In the genomic region with DNA sequence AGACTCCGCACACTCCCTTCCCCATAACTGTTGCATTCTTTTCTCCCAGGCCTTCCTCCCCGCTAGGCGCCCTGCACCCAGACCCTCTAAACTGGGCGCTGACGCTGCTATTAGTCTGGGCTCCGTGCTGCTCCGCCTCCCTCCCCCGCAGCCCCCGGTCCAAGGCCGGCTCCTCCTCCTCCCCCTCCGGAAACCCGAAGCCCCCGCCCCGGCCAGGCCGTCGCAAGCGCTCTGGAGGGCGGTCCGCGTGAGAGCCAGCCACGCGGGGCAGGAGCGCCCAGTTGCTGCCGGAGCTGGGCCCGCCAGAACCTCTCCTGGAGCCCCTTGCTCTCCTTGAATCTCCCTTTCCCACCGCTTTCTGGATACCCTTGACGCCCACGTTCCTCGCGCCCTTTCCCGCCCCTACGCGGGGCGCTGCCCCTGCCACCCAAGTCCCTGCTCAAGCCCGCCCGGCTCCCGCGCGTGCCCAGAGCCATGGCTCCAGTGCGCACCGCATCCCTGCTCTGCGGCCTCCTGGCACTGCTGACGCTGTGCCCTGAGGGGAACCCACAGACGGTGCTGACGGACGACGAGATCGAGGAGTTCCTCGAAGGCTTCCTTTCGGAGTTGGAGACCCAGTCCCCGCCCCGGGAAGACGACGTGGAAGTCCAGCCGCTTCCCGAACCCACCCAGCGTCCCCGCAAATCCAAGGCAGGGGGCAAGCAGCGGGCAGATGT, we compare ENCODE assay signal across 9 mouse cellular contexts. TPM values are rescaled to one million over a fixed set of nuclear protein-coding genes. Genes with fewer than 3 reads are reported as not detected.
DNase-seq lines count a peak whose midpoint lies in the region; ATAC-seq and TF ChIP-seq lines count a peak whose summit lies in the region.
"Had no signal": no experiment of that assay in that cellular context is flagged by ENCODE, and none has a peak within 500 bp of the region (broad histone marks: within the 10 kb centered on the region; RNA-seq: fewer than 3 reads in every experiment).

Gene Aebp1, plus strand, starts transcription at position 270 of the 716 bp plus-strand sequence.

- DNase-seq in layer of hippocampus, postnatal 10 days (ENCODE audit: low spot score in 2 of 2) = peak; percentile 32 to 46
- no peak for DNase-seq in layer of hippocampus, adult 18-20 months (ENCODE audit: low spot score in 2 of 2)
- DNase-seq in lung, adult 2 months = peak; percentile 22
- peak; percentile 85 for DNase-seq in ovary, postnatal 36 days (ENCODE audit: low spot score)
- DNase-seq in cerebellum, postnatal 4 days (ENCODE audit: low spot score in 2 of 2) = no peak

- 2% methylated on average over 58 of the region's 59 CpGs for WGBS in embryonic facial prominence, embryonic 13.5 days
- 1% methylated on average over 58 of the region's 59 CpGs for WGBS in heart, embryonic 13.5 days
- under 1% methylated on average over 59 of the region's 59 CpGs for WGBS in kidney, embryonic 15.5 days
- whole genome bisulfite sequencing in lung, adult 2 months = 2% methylated on average over 58 of the region's 59 CpGs

- peaks cover 29% of the 10 kb centered on the region for H3K4me1 ChIP-seq in embryonic facial prominence, embryonic 13.5 days
- H3K4me1 ChIP-seq in heart, embryonic 13.5 days = peaks cover 31% of the 10 kb centered on the region
- peaks cover 42% of the 10 kb centered on the region for H3K4me1 ChIP-seq in kidney, embryonic 15.5 days
- peaks cover 4% of the 10 kb centered on the region for H3K4me1 ChIP-seq in lung, adult 2 months (ENCODE audit: control insufficient read depth, insufficient read depth, low read length)

- ATAC-seq in embryonic facial prominence, embryonic 13.5 days (ENCODE audit: insufficient number of reproducible peaks, insufficient read depth, low FRiP score, low TSS enrichment, low read depth) = peak; percentile 71
- peak; percentile 38; the same call in 1 of the 2 replicates for ATAC-seq in heart, embryonic 13.5 days (ENCODE audit: extremely low read depth, insufficient number of reproducible peaks, low FRiP score, low TSS enrichment)
- peak; percentile 70 for ATAC-seq in kidney, embryonic 15.5 days (replicated peaks; ENCODE audit: low FRiP score)

- peak within 1 kb of the TSS; percentile 86 for H3K4me2 ChIP-seq in embryonic facial prominence, embryonic 13.5 days
- peak within 1 kb of the TSS; percentile 95 for H3K4me2 ChIP-seq in heart, embryonic 13.5 days
- H3K4me2 ChIP-seq in kidney, embryonic 15.5 days = peak within 1 kb of the TSS; percentile 91

- peaks cover 24% of the 10 kb centered on the region for H3K36me3 ChIP-seq in embryonic facial prominence, embryonic 13.5 days
- H3K36me3 ChIP-seq in heart, embryonic 13.5 days = peaks cover 17% of the 10 kb centered on the region
- H3K36me3 ChIP-seq in kidney, embryonic 15.5 days = peaks cover 15% of the 10 kb centered on the region
- H3K36me3 ChIP-seq: G1E had no signal

- H3K9me3 ChIP-seq in embryonic facial prominence, embryonic 13.5 days = 0 out of 2 replicates have a peak, but pooled peaks cover 2% of the 10 kb centered on the region
- no peaks in the 10 kb centered on the region for H3K9me3 ChIP-seq in heart, embryonic 13.5 days
- H3K9me3 ChIP-seq in kidney, embryonic 15.5 days (replicated peaks) = no peaks in the 10 kb centered on the region

- TF ChIP-seq CTCF in lung, adult 2 months (IDR thresholded peaks at IDR 0.05; ENCODE audit: insufficient read depth, low read length) = no peak

- 0 out of 2 replicates have a peak within 1 kb of the TSS, but pooled peaks have one; percentile 22 for H3K27ac ChIP-seq in embryonic facial prominence, embryonic 13.5 days
- no peak within 1 kb of the TSS for H3K27ac ChIP-seq in heart, embryonic 13.5 days (replicated peaks)
- peak within 1 kb of the TSS; percentile 64 for H3K27ac ChIP-seq in kidney, embryonic 15.5 days

- peak within 1 kb of the TSS; percentile 77 for H3K9ac ChIP-seq in embryonic facial prominence, embryonic 13.5 days
- H3K9ac ChIP-seq in heart, embryonic 13.5 days = peak within 1 kb of the TSS; percentile 84
- H3K9ac ChIP-seq in kidney, embryonic 15.5 days = peak within 1 kb of the TSS; percentile 59

- peak within 1 kb of the TSS; percentile 53 for H3K4me3 ChIP-seq in embryonic facial prominence, embryonic 13.5 days
- peak within 1 kb of the TSS; percentile 63 for H3K4me3 ChIP-seq in heart, embryonic 13.5 days
- peak within 1 kb of the TSS; percentile 51 for H3K4me3 ChIP-seq in kidney, embryonic 15.5 days (replicated peaks)
- peak within 1 kb of the TSS; percentile 40 for H3K4me3 ChIP-seq in lung, adult 2 months (replicated peaks; ENCODE audit: extremely low read depth, low read depth, low read length)

- H3K27me3 ChIP-seq in embryonic facial prominence, embryonic 13.5 days = peaks cover 34% of the 10 kb centered on the region
- peaks cover 35% of the 10 kb centered on the region; the same call in 1 of the 2 replicates for H3K27me3 ChIP-seq in heart, embryonic 13.5 days (replicated peaks)
- peaks cover 9% of the 10 kb centered on the region for H3K27me3 ChIP-seq in kidney, embryonic 15.5 days

- no peak for TF ChIP-seq POLR2A in lung, adult 2 months (IDR thresholded peaks at IDR 0.05; ENCODE audit: borderline replicate concordance, extremely low read depth, low read depth, low read length)

RNA-seq across cellular contexts. Expression of gene Aebp1, which starts in this region (rescaled TPM):
- 10 to 100 TPM; 13.0 to 16.0 TPM for total RNA-seq in layer of hippocampus, postnatal 10 days (2021)
- total RNA-seq in layer of hippocampus, adult 18-20 months (2021) = 1 to 10 TPM; 9.1 to 9.2 TPM
- 32.9 and 38.7 TPM in 2 replicates for polyA plus RNA-seq in embryonic facial prominence, embryonic 13.5 days (2015; fragmentation: Nextera tagmentation; extraction: Ambion mirVana)
- 32.3 and 36.1 TPM in 2 replicates for polyA plus RNA-seq in heart, embryonic 13.5 days (2015; fragmentation: Nextera tagmentation; extraction: Ambion mirVana)
- 39.0 and 52.1 TPM in 2 replicates for polyA plus RNA-seq in kidney, embryonic 15.5 days (2015; fragmentation: Nextera tagmentation; extraction: Ambion mirVana)
- polyA plus RNA-seq in lung, adult 2 months (2012; rRNA removed) = 79.4 and 84.8 TPM in 2 replicates
- total RNA-seq: G1E had no signal
- polyA plus RNA-seq: G1E had no signal

Comparison
In these comparisons a context has a peak if more than half of its experiments do, and no peak if none do; other contexts are left out.
1. DNase-seq: peak in layer of hippocampus, postnatal 10 days (2 of 2), lung, adult 2 months (single experiment) and ovary, postnatal 36 days (single experiment); none in layer of hippocampus, adult 18-20 months (0 of 2) and cerebellum, postnatal 4 days (0 of 2).
2. Peak in every context shown above with its lines, with median percentiles within 50 percentile points of each other: ATAC-seq, H3K4me2 ChIP-seq, H3K4me3 ChIP-seq and H3K9ac ChIP-seq.